Mouse (Mus musculus): ENCODE measurements around the gene Plgrkt.
"Not testable (repeated sequence)": the region's sequence is repeated elsewhere in the genome, so short reads cannot be mapped to it uniquely, and the experiment has no call there.

The Plgrkt gene

DNA sequence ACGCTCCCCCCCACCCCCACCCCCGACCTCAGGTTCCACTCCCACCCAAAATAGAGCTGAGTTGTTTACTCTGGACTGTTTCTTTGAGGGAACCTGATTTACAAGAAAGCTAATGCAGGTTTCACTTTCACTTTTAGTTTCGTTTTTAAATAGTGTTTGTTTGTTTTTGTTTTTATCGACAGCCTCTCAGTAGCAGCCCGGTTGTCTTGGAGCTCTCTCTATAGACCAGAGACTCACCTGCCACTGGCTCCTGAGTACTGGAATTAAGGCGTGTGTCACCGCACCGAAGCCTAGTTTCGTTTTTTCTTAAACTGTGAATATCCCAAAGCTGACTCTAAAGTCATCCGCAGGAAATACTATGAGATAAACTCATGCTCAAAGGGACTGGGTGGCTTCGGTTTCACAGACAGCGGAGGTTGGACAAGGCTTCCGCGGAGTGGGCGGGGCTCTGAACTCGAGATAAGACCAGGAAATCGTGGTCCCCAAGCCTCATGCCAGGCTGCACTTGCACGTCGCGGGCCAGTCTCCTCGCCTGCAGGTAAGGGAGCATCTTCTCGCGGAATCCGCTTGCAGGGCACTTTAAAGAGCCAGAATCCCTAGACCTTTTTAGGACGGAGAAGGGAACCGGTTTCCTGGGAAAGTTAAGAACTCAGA is at the start of gene Plgrkt, which contains the start of gene Cd274:
Gene Plgrkt (minus strand): TSS at position 422 of the 654 bp plus-strand sequence.
Gene Cd274 (plus strand): TSS at position 487 of the 654 bp plus-strand sequence.
- DNase-seq (ENCODE audit: low spot score in 2 of 2): peak; percentile 75 to 82

DNA sequence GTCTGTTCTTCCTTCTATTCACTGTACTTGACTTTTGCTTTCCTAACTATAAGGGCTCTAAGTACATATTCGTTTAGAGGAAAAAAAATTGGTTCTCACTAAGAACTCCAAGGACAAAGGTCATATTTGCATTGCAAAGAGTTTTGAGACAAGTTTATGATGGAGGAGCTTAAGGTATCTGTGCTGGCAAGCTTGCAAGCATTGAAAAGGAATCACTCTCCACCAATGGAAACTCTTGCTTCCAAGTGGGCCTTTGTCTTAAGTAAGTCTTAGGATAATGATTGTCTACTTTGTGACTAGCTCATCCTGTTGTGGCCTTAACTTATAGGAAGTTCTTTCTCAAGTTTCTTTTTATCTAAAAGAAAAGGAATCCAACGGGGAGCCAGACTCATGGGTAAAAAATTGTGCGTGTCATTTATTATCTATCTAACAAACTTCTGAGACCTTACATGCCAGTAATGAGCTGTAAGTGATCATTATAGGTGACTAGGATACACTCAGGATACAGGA is 49.3 kb upstream of the Plgrkt start:
- DNase-seq (ENCODE audit: low spot score in 2 of 2): no peak

DNA sequence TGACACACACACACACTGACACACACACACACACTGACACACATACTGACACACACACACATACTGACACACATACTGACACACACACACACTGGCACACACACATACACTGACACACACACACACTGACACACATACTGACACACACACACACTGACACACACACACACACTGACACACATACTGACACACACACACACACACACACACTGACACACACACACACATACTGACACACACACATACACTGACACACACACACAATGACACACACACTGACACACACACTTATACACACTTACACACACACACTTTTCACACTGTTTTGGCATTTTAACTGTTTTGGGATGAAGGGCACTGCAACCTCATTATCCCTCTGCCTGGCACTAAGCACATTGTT is 47.7 kb upstream of the Plgrkt start:
- DNase-seq (ENCODE audit: low spot score in 2 of 2): not testable (repeated sequence)

DNA sequence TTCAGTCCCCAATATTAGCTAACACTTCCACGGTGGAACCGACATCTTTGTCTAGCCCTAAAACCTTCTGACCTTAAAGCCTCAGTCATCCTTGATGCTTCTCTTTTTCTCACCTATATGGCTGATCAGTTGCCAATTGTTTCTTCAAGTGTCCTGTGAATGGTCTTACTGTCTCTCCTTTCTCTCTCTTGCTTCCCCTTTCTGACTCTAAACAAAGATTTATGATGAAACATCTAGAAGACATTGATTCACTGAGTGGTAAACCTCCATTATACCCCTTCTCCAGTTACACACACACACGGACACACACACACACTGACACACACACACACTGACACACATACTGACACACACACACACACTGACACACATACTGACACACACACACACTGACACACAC is 47.3 kb upstream of the Plgrkt start:
- DNase-seq (ENCODE audit: low spot score in 2 of 2): no peak

DNA sequence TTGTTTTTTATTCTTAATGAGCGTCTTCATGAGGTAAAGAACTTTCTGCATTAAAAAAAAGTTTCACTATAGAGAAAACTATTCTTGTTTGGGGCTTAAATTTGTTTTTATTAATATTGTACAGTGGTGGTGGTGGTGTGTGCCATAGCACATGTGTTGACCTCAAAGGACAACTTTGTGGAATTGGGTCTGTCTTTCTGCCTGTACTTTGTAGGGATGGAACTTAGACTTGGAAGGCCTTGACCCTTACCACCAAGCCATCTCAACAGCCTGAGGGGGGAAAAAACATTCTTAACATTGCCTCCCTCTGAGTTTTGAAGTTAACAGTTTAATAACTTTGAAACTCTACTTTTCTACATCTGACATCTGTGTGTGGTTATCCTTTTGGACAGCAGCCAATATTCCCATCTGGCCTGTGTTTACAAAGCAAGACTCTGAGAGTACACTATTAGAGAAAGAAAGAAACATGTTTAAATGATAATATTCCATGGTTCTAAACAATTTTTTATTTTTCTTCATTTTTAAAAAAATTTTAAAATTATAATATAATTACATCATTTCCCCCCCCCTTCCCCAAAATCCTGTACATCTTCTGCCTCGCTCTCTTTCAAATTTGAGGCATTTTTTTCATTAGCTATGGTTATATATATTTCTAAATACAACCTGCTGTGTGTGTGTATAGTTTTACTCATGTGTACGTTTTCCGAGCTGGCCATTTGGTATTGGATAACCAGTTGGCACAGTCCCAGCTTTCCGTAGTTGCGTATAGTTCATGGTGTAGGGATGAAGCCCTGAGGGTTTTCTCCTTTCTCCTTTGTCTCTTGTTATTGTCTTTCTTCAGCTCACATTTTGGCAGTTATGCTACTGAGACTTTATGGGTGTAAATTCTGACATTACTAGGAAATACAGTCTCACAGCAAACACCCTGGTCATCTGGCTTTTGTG is 45.6 kb upstream of the Plgrkt start:
- DNase-seq (ENCODE audit: low spot score in 2 of 2): no peak

DNA sequence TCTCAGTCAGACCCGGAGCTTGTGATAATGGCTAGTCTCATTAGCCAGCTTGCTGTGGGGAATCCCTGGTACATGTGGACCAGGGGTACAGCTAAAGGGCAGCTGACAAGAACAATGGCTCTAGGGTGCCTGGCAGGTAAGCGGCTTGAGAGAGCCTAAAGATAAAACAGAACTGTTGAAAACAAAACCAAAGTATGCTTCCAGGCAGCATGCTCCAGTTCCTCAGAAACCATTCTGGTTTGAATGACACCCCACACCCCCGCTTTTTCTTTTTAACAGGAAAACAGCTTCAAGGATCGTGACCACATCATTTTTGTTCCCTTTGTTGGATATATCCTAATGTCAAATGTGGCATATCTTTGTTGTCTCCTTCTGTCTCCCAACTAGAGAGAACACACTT is 43.4 kb upstream of the Plgrkt start, which contains the start of gene Pdcd1lg2:
Gene Pdcd1lg2 (plus strand): TSS at position 301 of the 400 bp plus-strand sequence.
- no peak for DNase-seq (ENCODE audit: low spot score in 2 of 2)

DNA sequence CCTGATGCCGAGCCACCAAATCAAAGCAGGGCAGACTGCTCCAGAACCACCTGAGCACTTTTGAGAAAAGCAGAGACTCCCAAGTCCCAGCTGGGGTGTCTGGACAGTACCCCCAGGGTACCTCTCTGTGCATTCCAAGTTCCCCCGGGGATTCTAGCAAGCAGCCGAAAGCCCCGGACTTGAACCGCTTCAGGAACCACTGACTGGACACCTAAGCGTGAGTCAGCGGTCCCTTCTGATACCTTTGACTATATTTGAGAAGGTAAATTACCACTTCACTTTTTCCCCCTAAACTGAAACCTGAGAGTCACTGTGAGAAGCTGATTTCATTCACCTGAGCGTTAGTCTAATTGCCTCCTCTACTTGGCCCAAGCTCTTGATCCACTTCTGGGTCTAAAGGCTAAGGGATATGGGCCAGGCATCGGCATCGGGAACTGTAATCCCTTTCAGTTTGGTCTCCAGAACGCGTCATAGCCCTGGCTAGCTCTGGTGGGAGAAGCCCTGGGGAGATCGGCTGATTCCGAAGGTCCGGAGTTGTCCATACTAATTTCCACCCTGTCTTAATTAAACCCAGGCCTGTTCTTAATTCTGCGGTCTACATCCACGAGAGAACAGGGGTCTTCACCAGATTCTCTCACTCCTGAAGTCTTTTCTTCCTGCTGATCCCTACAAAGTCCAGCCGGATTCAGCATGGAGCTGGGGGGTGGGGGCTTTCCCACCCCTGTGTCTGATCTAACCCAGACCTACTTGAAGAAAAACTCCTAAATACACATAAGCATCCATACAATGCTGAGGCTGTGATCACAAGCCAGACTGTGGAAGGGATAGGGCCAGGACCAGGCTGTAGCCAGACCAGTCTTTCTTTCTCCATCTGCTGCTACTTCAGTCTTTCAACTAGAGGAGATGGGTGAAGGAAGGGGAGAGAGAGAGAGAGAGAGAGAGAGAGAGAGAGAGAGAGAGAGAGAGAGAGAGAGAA is 39.1 kb upstream of the Plgrkt start:
- no peak for DNase-seq (ENCODE audit: low spot score in 2 of 2)

DNA sequence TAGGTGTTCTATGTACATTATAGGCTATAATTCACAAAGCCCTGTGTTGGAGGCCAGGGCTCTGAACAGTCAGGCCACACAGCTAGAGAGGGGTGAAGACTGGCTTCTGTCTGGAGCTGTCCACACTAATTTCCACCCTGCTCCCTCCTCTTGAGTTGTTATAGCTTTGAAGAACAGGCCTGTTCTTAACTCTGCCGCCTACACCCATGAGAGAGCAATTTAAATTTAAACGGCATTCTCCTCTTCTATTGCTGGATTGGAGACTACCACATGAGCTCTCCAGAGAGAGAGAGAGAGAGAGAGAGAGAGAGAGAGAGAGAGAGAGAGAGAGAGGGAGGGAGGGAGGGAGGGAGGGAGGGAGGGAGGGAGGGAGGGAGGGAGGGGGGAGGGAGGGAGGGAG is 38.2 kb upstream of the Plgrkt start:
- DNase-seq (ENCODE audit: low spot score in 2 of 2): no peak

DNA sequence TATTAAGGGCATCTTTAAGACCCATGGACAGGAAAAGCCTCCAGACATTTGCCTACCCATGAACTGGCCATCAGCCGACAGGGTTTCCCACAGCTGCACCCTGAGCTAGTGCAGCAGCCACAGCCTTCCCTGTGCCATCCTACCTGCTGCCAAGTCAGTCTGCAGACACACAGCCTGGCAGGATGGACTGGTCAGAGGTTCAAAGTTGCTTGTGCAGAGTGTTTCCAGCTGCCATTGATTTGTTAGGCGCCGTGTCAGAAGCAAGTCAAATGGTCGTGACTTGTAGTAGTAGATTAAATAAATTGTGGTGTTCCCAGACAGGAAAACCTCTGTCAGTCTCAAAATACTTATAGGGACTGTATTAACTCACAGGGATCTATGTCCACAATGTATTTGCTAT is 36.1 kb upstream of the Plgrkt start:
- no peak for DNase-seq (ENCODE audit: low spot score in 2 of 2)

DNA sequence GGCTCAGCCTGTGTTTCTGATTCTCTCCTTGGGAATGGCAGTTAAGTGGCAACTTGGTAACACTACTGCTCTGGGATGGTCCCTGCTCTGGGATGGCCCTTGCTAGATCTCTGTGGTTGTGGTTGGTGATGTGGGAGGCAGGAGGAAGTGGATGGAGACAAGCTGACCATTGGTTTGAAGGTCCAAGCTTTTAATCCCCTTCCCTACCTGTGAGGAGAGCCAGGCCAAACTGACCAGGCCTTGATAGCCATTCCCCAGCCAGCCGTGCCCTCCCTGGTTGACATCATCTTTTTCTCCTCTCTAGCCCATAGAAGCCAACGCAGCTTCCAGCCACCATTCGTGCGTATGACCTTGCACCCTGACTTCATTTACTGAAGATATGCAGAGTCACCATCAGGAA is 35.4 kb upstream of the Plgrkt start:
- DNase-seq (ENCODE audit: low spot score in 2 of 2): no peak

DNA sequence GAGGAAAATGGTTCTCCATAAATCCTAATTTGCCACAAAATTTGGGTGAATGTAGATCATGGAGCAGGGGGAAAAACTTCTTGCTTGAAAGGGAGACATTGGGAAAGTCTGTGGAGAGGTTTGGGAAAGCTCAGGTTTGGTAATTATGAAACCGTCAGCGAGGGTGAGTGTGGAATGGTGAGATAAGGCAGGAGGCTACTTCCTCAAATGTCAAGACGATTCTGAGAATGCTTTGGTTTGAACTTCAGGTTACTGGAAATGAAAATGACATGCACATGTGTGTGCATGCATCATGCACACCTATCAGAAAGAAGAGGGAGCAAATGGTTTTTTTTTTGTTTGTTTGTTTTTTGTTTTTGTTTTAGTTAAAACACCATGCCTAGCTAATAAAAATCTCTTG is 33.3 kb upstream of the Plgrkt start:
- DNase-seq (ENCODE audit: low spot score in 2 of 2): no peak

DNA sequence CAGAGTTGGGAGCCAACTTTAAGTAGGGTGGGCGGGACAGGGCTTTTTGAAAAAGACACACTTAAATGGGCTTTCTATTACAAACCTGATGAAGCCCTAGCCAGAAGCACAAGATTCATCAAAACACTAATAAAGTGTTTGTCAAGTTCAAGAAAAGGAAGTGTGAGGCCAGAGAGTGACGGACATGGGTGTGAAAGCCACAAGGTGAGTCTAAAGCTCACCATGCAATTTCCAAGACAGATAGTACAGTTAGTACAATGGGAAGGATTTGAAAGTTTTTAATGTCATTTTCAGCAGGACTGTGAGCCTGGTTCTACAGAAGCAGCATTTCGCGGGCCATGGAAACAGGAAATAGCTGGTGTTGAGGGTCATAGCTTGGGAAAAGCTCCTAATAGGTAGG is 32.6 kb upstream of the Plgrkt start:
- no peak for DNase-seq (ENCODE audit: low spot score in 2 of 2)

DNA sequence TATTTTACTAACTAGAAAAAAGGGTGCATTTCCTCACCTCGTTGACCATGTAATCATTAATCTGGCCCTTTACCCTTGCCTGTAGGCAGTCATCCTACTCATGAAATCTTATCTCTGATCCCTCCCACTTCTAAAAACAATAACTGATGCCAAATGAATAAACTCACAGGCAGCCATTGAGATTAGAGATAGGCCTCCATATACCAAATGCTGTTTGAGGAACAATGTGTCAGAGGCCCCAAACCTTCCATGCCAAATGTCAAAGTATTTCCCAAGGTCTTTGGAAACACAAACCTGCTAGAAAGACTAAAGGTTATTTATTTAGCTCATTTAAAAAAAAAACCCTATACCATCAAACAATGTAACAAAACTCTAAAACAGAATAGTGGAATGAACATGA is 29.2 kb upstream of the Plgrkt start:
- no peak for DNase-seq (ENCODE audit: low spot score in 2 of 2)

DNA sequence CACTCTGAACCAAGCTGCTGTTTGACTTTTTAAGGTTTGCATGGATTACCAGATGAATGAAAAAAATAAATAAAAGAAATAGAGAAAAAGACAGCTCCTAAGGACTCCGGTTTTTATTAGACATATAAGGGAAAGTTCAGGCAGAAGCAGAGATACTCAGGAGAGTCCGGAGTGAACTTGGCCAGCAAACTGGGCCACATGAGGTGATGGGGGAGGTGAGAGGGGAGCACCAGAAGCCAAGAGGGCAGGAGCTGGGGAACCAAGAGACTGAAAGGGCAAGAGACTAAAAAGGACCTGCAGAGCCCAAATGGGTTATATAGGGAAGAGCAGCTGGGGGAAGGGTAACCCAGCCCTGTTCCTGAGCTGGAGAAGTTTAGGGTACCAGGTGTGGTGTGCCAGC is 27.5 kb upstream of the Plgrkt start:
- no peak for DNase-seq (ENCODE audit: low spot score in 2 of 2)

DNA sequence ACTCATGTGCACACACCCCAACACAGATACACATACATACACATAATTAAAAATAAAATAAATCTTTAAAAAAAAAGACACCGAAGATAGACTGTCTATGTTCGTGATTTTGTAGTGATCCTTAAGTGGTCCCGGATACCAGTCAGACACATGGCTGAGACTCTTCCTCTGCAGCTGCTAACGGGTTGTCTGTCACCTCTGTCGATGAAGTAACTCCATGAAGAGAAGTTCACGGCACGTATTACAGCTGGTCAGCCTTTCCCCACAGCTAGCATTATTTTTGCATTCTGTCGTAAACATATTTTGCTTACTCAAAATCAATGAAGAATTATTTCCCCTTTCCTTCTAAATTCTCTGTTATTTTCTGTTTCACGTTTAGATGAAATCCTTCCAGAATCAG is 26.1 kb upstream of the Plgrkt start:
- no peak for DNase-seq (ENCODE audit: low spot score in 2 of 2)

DNA sequence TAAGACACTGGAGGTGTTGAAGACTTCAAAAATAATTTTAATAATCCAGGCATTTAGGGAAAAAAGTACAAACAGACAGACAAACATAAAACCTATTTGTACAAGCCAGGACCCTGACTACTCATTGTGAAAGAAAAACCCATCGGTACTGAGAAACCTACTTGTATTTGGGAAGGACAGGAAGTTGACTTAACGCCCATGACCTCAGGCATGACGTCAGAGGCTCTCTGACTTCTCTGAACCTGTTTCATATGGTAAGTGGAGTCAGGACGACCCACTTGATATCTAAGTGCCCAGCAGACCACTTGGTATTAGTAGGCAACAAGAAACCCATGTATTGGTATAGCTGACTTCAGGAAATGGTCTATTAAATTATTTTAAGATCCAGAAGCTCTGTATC is 24.1 kb upstream of the Plgrkt start:
- no peak for DNase-seq (ENCODE audit: low spot score in 2 of 2)

DNA sequence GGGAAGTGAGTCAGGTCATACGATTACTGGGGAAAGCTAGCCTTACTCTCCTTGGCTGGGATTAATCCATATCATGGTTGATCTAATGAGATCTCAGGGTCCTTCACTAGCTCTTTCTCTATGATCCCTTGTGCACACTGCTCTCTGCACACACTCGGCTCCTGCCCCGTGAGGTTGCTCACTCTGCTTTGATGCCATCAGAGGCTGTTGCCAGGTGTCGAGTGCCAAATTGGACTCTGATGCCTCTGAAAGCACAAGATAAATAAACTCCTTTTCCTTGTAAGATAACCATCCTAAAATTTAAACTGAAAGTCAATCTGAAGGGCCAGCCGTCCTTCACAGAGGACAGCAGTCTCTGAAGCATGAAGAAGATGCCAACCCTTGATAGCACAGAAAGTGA is 23.3 kb upstream of the Plgrkt start:
- DNase-seq (ENCODE audit: low spot score in 2 of 2): no peak

DNA sequence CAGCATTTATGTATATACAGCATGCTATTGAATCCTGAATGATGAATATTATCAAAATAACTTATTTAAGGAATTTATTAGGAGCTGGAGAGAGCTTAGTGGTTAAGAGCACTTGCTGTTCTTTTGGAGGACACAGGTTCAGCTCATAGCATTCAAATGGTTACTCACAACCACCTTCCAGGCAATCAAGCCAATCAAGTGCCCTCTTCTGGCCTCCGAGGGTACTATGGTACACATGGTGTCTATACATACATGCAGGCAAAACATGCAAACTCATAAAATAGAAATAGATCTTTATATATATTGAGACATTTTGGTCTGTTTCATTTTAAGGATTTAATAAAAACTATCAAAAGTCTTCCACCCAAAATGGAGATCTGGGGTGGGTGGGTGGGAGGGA is 21.6 kb upstream of the Plgrkt start:
- DNase-seq (ENCODE audit: low spot score in 2 of 2): no peak

DNA sequence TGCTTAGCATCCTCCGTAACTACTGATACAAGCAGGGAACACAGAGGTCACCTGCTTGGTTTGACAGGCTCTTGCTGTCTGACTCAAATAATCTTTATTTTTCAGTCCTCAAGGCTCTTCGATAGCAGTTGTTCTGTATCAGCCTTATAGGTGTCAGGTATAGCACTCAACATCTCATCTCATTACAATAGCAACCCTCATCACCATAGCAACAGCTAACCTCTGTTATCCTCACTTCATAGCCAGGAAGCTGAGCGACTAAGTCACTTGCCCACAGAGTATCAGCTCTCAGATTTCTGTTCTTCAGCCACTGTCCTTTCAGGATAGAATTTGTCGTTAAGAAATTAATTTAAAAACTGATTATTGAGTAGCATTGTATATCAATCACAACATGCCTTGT is 18.6 kb upstream of the Plgrkt start:
- DNase-seq (ENCODE audit: low spot score in 2 of 2): no peak

DNA sequence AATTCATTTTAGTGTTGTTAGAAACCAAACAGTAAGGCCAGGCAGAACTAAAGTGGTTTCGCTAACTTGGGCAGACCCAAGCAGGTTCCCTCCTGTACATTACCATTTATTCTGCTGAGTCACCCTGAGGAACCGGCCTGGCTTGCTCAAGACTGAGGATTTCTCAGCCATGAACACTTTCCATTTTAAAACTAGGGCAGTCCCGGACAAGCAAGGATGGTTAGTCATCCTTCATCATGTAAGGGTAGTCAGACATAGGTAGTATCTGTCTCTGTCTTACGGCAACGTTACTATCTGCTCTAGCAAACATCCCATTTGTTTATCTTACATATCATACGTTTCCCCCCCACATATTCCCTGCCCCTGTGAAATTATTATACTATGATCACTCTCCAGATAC is 17.8 kb upstream of the Plgrkt start:
- no peak for DNase-seq (ENCODE audit: low spot score in 2 of 2)

DNA sequence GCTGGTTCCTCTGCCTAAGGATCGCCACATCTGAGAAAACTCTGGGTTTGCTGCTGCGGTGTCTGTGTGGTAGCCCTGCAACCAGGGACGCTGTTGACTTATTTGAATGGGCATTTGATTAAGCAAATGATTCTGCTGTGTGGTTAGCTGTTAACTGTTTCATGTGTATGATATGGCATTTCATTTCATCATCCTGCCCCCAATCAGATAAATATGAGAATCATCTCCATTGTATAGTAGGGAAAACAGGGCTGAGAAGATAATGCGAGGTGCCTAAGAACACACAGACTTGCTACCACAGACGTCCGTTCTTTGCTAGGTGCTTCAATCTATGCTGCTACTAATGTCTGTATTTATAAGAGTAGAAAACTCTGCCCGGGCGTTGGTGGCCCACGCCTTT is 17.2 kb upstream of the Plgrkt start:
- no peak for DNase-seq (ENCODE audit: low spot score in 2 of 2)

DNA sequence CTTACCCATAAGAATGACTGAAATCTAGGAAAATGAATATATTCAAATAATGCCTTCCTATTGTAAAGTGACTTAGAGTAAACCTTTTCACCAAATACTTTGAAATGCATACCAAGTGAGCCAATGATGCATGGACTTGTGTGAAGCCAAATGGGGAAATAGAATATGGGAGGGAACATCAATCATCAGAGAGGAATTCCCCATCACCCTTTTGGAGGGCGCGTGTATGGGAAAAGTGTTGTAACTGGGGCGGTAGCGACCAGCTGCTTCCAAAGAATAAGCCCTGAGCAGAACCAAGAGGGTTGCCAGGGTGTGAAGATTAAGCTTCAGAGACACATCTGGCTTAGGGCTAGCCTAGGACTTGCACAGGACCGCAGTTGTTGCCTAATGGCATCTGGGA is 16.2 kb upstream of the Plgrkt start:
- no peak for DNase-seq (ENCODE audit: low spot score in 2 of 2)

Data from spleen, postnatal 14 days (tissue).